Mouse (Mus musculus) embryonic facial prominence, embryonic 11.5 days (tissue): ENCODE data around the gene Fbxo24. TPM values are rescaled to one million over a fixed set of nuclear protein-coding genes. Genes with fewer than 3 reads are reported as not detected.

Experiments used
- ATAC-seq: fragments of 200-750 bp; cut with Nextera tagmentation; replicated peaks from 2 replicates; pipeline ENCODE4 v1.8.0; 2017; ENCODE audit warnings: low read depth; ENCODE audit not compliant: insufficient number of reproducible peaks, low FRiP score, low TSS enrichment
- DNase-seq: peaks from one replicate; pipeline ENCODE4 v3.0.0-alpha.2; 2015; ENCODE audit warnings: low spot score
- H3K27ac ChIP-seq: fragments of 300-500 bp; sonication (generic); replicated peaks from 2 replicates; pipeline ENCODE4 v1.5.1; 2014; ENCODE audit warnings: mild to moderate bottlenecking, low read depth, low read length, control low read depth
- H3K27me3 ChIP-seq: fragments of 300-500 bp; sonication (generic); 2 replicates; pipeline ENCODE4 v1.6.1; 2014; ENCODE audit warnings: mild to moderate bottlenecking, low read length, moderate library complexity, mixed read lengths; ENCODE audit not compliant: control insufficient read depth, insufficient read depth
- H3K36me3 ChIP-seq: fragments of 300-500 bp; sonication (generic); replicated peaks from 2 replicates; pipeline ENCODE4 v1.6.1; 2014; ENCODE audit warnings: low read depth, mild to moderate bottlenecking, low read length, moderate library complexity, mixed read lengths; ENCODE audit not compliant: control insufficient read depth, insufficient read depth
- H3K4me1 ChIP-seq: fragments of 300-500 bp; sonication (generic); 2 replicates; pipeline ENCODE4 v1.6.1; 2014; ENCODE audit warnings: low read length, mixed read lengths; ENCODE audit not compliant: control insufficient read depth, insufficient read depth
- H3K4me2 ChIP-seq: fragments of 300-500 bp; sonication (generic); 2 replicates; pipeline ENCODE4 v1.6.1; 2014; ENCODE audit warnings: low read depth, mild to moderate bottlenecking, control low read depth, low read length, moderate library complexity
- H3K4me3 ChIP-seq: fragments of 300-500 bp; sonication (generic); 2 replicates; pipeline ENCODE4 v1.5.1; 2014; ENCODE audit warnings: low read depth, low read length, control low read depth
- H3K9ac ChIP-seq: fragments of 300-500 bp; sonication (generic); replicated peaks from 2 replicates; pipeline ENCODE4 v1.6.1; 2014; ENCODE audit warnings: mild to moderate bottlenecking, control low read depth, low read length
- H3K9me3 ChIP-seq: fragments of 300-500 bp; sonication (generic); replicated peaks from 2 replicates; pipeline ENCODE4 v1.6.1; 2016; ENCODE audit warnings: mild to moderate bottlenecking, low read length, inconsistent platforms, mixed read lengths; ENCODE audit not compliant: control insufficient read depth
- WGBS: fragments of 180-500 bp; shearing (Covaris S2); extraction: QIAGEN DNeasy Blood & Tissue Kit; methylation state at CpG from one replicate; pipeline ENCODE4 v1.1.7; 2014; 5-methylcytosine and 5-hydroxymethylcytosine counted together
- polyA plus RNA-seq: library from polyadenylated mRNA; unstranded; fragments of >200 nt; fragmentation: Nextera tagmentation; extraction: Ambion mirVana; gene quantifications from 2 replicates; pipeline ENCODE4 v1.2.1, GENCODE M21; 2014

Gene Fbxo24
- polyA plus RNA-seq, 1 experiment from 2014 or later = 0.13 TPM

- H3K36me3 ChIP-seq = no peaks in the 10 kb centered on the region
- H3K27ac ChIP-seq = no peak overlapping the region
- no peak overlapping the region for H3K4me2 ChIP-seq
- H3K9me3 ChIP-seq = no peaks in the 10 kb centered on the region
- H3K9ac ChIP-seq = no peak overlapping the region
- H3K4me3 ChIP-seq = no peak overlapping the region
- no peak for ATAC-seq
- WGBS = 67% methylated on average over 6 of the region's 6 CpGs
- H3K27me3 ChIP-seq = no peaks in the 10 kb centered on the region
- no peak for DNase-seq
- no peaks in the 10 kb centered on the region for H3K4me1 ChIP-seq
These were observed 63.1 kb downstream of the Fbxo24 start for GRCm38 (mm10) chr5:137565744-137566143.

DNA sequence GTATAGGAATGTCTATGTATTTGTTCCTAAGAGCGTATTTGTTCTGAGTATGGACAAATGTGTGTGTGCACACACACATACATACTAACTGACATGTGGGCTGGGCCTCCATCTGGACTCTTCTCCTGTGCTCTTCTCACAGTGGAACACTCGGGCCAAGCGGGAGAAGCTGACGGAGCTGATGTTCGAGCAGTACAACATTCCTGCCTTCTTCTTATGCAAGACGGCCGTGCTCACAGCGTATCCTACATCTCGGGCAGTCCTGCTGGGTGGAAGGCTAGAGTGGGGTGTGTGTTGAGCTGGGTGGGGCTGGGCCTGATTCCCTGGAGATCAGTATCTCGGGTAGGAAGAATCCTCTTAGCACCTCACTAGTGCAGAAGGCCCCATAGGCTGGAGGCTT is 65.8 kb downstream of the Fbxo24 start:
- ATAC-seq = no peak

More for the DNA sequence above, 65.8 kb downstream of the Fbxo24 start:
- no peak overlapping the region for H3K4me2 ChIP-seq
- no peak overlapping the region for H3K9ac ChIP-seq
- no peaks in the 10 kb centered on the region for H3K27me3 ChIP-seq
- no peak overlapping the region for H3K4me3 ChIP-seq
- WGBS = 68% methylated on average over 10 of the region's 10 CpGs
- H3K9me3 ChIP-seq = no peaks in the 10 kb centered on the region
- H3K27ac ChIP-seq = no peak overlapping the region
- DNase-seq = no peak
- H3K36me3 ChIP-seq = no peaks in the 10 kb centered on the region
- H3K4me1 ChIP-seq = no peaks in the 10 kb centered on the region

Other genes with a start within 250 kb of the Fbxo24 start
- 0.04 and 0.06 TPM in 2 replicates for gene Zan, start 151.9 kb downstream of the Fbxo24 start, polyA plus RNA-seq
- gene Pop7, start 126.5 kb downstream of the Fbxo24 start, polyA plus RNA-seq = 54.0 and 55.9 TPM in 2 replicates
- gene Gigyf1, start 110.5 kb downstream of the Fbxo24 start, polyA plus RNA-seq = 8.5 and 8.7 TPM in 2 replicates
- gene Epo, start 95.8 kb downstream of the Fbxo24 start, polyA plus RNA-seq = 0.63 and 0.95 TPM in 2 replicates
- gene Gnb2, start 95.5 kb downstream of the Fbxo24 start, polyA plus RNA-seq = 352 and 367 TPM in 2 replicates
- 6.5 and 9.3 TPM in 2 replicates for gene Actl6b, start 75.5 kb downstream of the Fbxo24 start, polyA plus RNA-seq
- gene Tfr2, start 59.2 kb downstream of the Fbxo24 start, polyA plus RNA-seq = 0.91 and 1.1 TPM in 2 replicates
- gene Mospd3, start 27.9 kb downstream of the Fbxo24 start, polyA plus RNA-seq = 17.4 and 19.4 TPM in 2 replicates
- gene Pcolce, start 15.2 kb downstream of the Fbxo24 start, polyA plus RNA-seq = 133 and 142 TPM in 2 replicates
- gene Lrch4, start 119 bp upstream of the Fbxo24 start, polyA plus RNA-seq = 28.4 and 30.0 TPM in 2 replicates
- 3.7 and 4.8 TPM in 2 replicates for gene Gm20605, start 173 bp upstream of the Fbxo24 start, polyA plus RNA-seq
- gene Sap25, start 12.3 kb upstream of the Fbxo24 start, polyA plus RNA-seq = 2.8 and 5.2 TPM in 2 replicates
- 0.10 and 0.53 TPM in 2 replicates for gene Irs3, start 16.7 kb upstream of the Fbxo24 start, polyA plus RNA-seq
- gene Agfg2, start 55.7 kb upstream of the Fbxo24 start, polyA plus RNA-seq = 11.8 and 11.9 TPM in 2 replicates
- gene Nyap1, start 112.6 kb upstream of the Fbxo24 start, polyA plus RNA-seq = 1.6 and 2.5 TPM in 2 replicates
- gene Tsc22d4, start 116.7 kb upstream of the Fbxo24 start, polyA plus RNA-seq = 76.1 and 78.8 TPM in 2 replicates
- 57.6 and 65.1 TPM in 2 replicates for gene Ppp1r35, start 149.8 kb upstream of the Fbxo24 start, polyA plus RNA-seq
- gene Mepce, start 158.7 kb upstream of the Fbxo24 start, polyA plus RNA-seq = 11.5 and 12.5 TPM in 2 replicates
- 22.0 and 23.1 TPM in 2 replicates for gene Zcwpw1, start 158.8 kb upstream of the Fbxo24 start, polyA plus RNA-seq
- 0.28 TPM in 1 of 2 replicates, not detected in the other for gene Pilra, start 207.3 kb upstream of the Fbxo24 start, polyA plus RNA-seq
- gene Pilrb1, start 229.1 kb upstream of the Fbxo24 start, polyA plus RNA-seq = 0.40 TPM in 1 of 2 replicates, not detected in the other
- gene Pilrb2, start 242.8 kb upstream of the Fbxo24 start, polyA plus RNA-seq = not detected in 2 replicates